Mouse (Mus musculus): ENCODE results near the gene Cyp4a14.

DNA sequence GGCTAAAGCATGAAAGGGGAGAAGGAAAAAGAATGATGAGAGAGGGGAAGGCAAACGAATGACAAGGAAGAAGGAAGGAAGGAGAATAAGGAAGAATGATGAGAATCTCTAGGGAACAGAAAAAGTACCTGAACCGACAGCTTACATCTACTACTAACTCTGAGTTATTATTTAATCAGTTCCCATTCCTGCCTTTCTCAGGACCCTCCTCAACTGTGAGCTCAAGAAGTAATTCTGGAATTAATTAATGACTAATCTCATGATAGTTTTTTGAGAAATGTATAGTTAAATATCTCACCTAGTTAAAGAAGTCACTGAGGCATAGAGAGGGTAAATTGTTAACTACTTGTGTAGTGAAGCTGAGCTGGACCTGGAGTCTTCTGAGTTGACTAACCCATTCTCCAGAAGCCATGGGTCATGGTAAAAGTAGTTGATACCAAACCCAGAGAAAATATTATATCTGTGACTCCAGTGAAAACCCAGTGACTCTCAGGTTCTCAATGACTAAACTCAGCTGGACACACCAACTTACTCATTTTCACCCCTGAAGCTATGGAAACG is 45.3 kb downstream of the Cyp4a14 start:
- TF ChIP-seq CTCF (IDR thresholded peaks at IDR 0.05; ENCODE audit: extremely low read depth, insufficient read depth, low read length) (no peak), POLR2A (IDR thresholded peaks at IDR 0.05; ENCODE audit: extremely low read depth, insufficient read depth, low read length) (no peak)
